In genomic region chr11:99985291-99986092, GRCm38 (mm10) we compare ENCODE assay signal across 10 mouse cellular contexts. TPM values are rescaled to one million over a fixed set of nuclear protein-coding genes. Genes with fewer than 3 reads are reported as not detected.
DNase-seq lines count a peak whose midpoint lies in the region; ATAC-seq lines count a peak whose summit lies in the region.
"Had no signal": no experiment of that assay in that cellular context is flagged by ENCODE, and none has a peak within 500 bp of the region (broad histone marks: within the 10 kb centered on the region; RNA-seq: fewer than 3 reads in every experiment).

No protein-coding gene starts in this region.

- DNase-seq in forebrain, embryonic 11.5 days (ENCODE audit: low spot score) = no peak
- DNase-seq in adrenal gland, postnatal 14 days = peak; percentile 31
- peak; percentile 16 to 58 for DNase-seq in frontal cortex, postnatal 14 days (ENCODE audit: low spot score in 2 of 2)
- peak; percentile 33 to 69 for DNase-seq in left cerebral cortex, postnatal 25 days (ENCODE audit: low spot score in 2 of 2)
- no peak for DNase-seq in ovary, postnatal 14 days (ENCODE audit: low spot score)
- DNase-seq in thymus, postnatal 25 days = no peak
- DNase-seq in thymus, postnatal 0 days (ENCODE audit: low spot score) = no peak

- intact Hi-C loops in left cerebral cortex, postnatal 25 days (cut with DNase I) = no loop called here

- H3K4me3 ChIP-seq in forebrain, embryonic 15.5 days = no peak overlapping the region
- no peak overlapping the region for H3K4me3 ChIP-seq in forebrain, embryonic 11.5 days (ENCODE audit: low read depth, low read length)

- peaks cover 13% of the 10 kb centered on the region for H3K4me1 ChIP-seq in forebrain, embryonic 15.5 days
- H3K4me1 ChIP-seq in forebrain, embryonic 11.5 days (replicated peaks; ENCODE audit: control insufficient read depth, insufficient read depth, low read length) = no peaks in the 10 kb centered on the region

- no peaks in the 10 kb centered on the region; the same call in 1 of the 2 replicates for H3K27me3 ChIP-seq in forebrain, embryonic 15.5 days
- no peaks in the 10 kb centered on the region for H3K27me3 ChIP-seq in forebrain, embryonic 11.5 days (ENCODE audit: control insufficient read depth, insufficient read depth, low read length)

- no peaks in the 10 kb centered on the region for H3K9me3 ChIP-seq in forebrain, embryonic 15.5 days
- H3K9me3 ChIP-seq in forebrain, embryonic 11.5 days (ENCODE audit: control insufficient read depth, low read length) = no peaks in the 10 kb centered on the region

- H3K4me2 ChIP-seq in forebrain, embryonic 15.5 days (replicated peaks) = peak overlapping the region; percentile 10; the same call in 1 of the 2 replicates
- H3K4me2 ChIP-seq in forebrain, embryonic 11.5 days (ENCODE audit: low read depth, low read length, severe bottlenecking) = no peak overlapping the region

- H3K9ac ChIP-seq in forebrain, embryonic 15.5 days (replicated peaks) = no peak overlapping the region
- H3K9ac ChIP-seq in forebrain, embryonic 11.5 days (ENCODE audit: low read length) = no peak overlapping the region

- peak overlapping the region; percentile 72 for H3K27ac ChIP-seq in forebrain, embryonic 15.5 days (replicated peaks)
- no peak overlapping the region for H3K27ac ChIP-seq in forebrain, embryonic 11.5 days (ENCODE audit: low read depth, low read length)

- peak; percentile 91 for ATAC-seq in forebrain, embryonic 15.5 days (replicated peaks)
- no peak for ATAC-seq in forebrain, embryonic 11.5 days (replicated peaks; ENCODE audit: low FRiP score)

- no peaks in the 10 kb centered on the region for H3K36me3 ChIP-seq in forebrain, embryonic 15.5 days
- H3K36me3 ChIP-seq in forebrain, embryonic 11.5 days (ENCODE audit: control insufficient read depth, insufficient read depth, low read length) = no peaks in the 10 kb centered on the region

- WGBS in forebrain, embryonic 15.5 days = 73% methylated on average over 20 of the region's 20 CpGs
- WGBS in forebrain, embryonic 11.5 days = 87% methylated on average over 20 of the region's 20 CpGs

RNA-seq across cellular contexts. Expression of gene Krtap16-1, which starts 0.9 kb away (rescaled TPM):
- polyA plus RNA-seq in forebrain, embryonic 15.5 days (2015; fragmentation: Nextera tagmentation; extraction: Ambion mirVana) = not detected in 2 replicates
- polyA plus RNA-seq in forebrain, embryonic 11.5 days (2014; fragmentation: Nextera tagmentation; extraction: Ambion mirVana) = not detected in 2 replicates
- total RNA-seq in adrenal gland, postnatal 14 days (2021) = not detected in 2 replicates
- not detected for total RNA-seq in left cerebral cortex, postnatal 25 days (2021)
- not detected in 2 replicates for polyA plus RNA-seq in thymus, postnatal 0 days (2015; fragmentation: Nextera tagmentation; extraction: Ambion mirVana)
- polyA plus RNA-seq: embryonic facial prominence, embryonic 11.5 days; intestine, embryonic 14.5 days had no signal

RNA-seq across cellular contexts. Expression of gene Krtap29-1, which starts 6.6 kb away (rescaled TPM):
- polyA plus RNA-seq in forebrain, embryonic 15.5 days (2015; fragmentation: Nextera tagmentation; extraction: Ambion mirVana) = not detected in 2 replicates
- not detected in 2 replicates for polyA plus RNA-seq in forebrain, embryonic 11.5 days (2014; fragmentation: Nextera tagmentation; extraction: Ambion mirVana)
- not detected in 2 replicates for total RNA-seq in adrenal gland, postnatal 14 days (2021)
- total RNA-seq in left cerebral cortex, postnatal 25 days (2021) = not detected
- not detected in 2 replicates for polyA plus RNA-seq in thymus, postnatal 0 days (2015; fragmentation: Nextera tagmentation; extraction: Ambion mirVana)
- polyA plus RNA-seq: embryonic facial prominence, embryonic 11.5 days; intestine, embryonic 14.5 days had no signal

RNA-seq across cellular contexts. Expression of gene Krtap17-1, which starts 8.3 kb away (rescaled TPM):
- polyA plus RNA-seq in forebrain, embryonic 15.5 days (2015; fragmentation: Nextera tagmentation; extraction: Ambion mirVana) = not detected in 2 replicates
- not detected in 2 replicates for polyA plus RNA-seq in forebrain, embryonic 11.5 days (2014; fragmentation: Nextera tagmentation; extraction: Ambion mirVana)
- not detected in 2 replicates for total RNA-seq in adrenal gland, postnatal 14 days (2021)
- total RNA-seq in left cerebral cortex, postnatal 25 days (2021) = not detected
- polyA plus RNA-seq in thymus, postnatal 0 days (2015; fragmentation: Nextera tagmentation; extraction: Ambion mirVana) = 0.23 TPM in 1 of 2 replicates, not detected in the other
- polyA plus RNA-seq: embryonic facial prominence, embryonic 11.5 days; intestine, embryonic 14.5 days had no signal

RNA-seq across cellular contexts. Expression of gene Krt33a, which starts 30.5 kb away (rescaled TPM):
- not detected in 2 replicates for polyA plus RNA-seq in forebrain, embryonic 15.5 days (2015; fragmentation: Nextera tagmentation; extraction: Ambion mirVana)
- polyA plus RNA-seq in forebrain, embryonic 11.5 days (2014; fragmentation: Nextera tagmentation; extraction: Ambion mirVana) = not detected in 2 replicates
- not detected in 2 replicates for total RNA-seq in adrenal gland, postnatal 14 days (2021)
- total RNA-seq in left cerebral cortex, postnatal 25 days (2021) = not detected
- 0.10 and 0.29 TPM in 2 replicates for polyA plus RNA-seq in thymus, postnatal 0 days (2015; fragmentation: Nextera tagmentation; extraction: Ambion mirVana)
- polyA plus RNA-seq: embryonic facial prominence, embryonic 11.5 days; intestine, embryonic 14.5 days had no signal

RNA-seq across cellular contexts. Expression of gene Krtap9-5, which starts 37.2 kb away (rescaled TPM):
- polyA plus RNA-seq in forebrain, embryonic 15.5 days (2015; fragmentation: Nextera tagmentation; extraction: Ambion mirVana) = not detected in 2 replicates
- not detected in 2 replicates for polyA plus RNA-seq in forebrain, embryonic 11.5 days (2014; fragmentation: Nextera tagmentation; extraction: Ambion mirVana)
- not detected in 2 replicates for total RNA-seq in adrenal gland, postnatal 14 days (2021)
- not detected for total RNA-seq in left cerebral cortex, postnatal 25 days (2021)
- polyA plus RNA-seq in thymus, postnatal 0 days (2015; fragmentation: Nextera tagmentation; extraction: Ambion mirVana) = not detected in 2 replicates
- polyA plus RNA-seq: embryonic facial prominence, embryonic 11.5 days; intestine, embryonic 14.5 days had no signal

Comparison
In these comparisons a context has a peak if more than half of its experiments do, and no peak if none do; other contexts are left out.
1. DNase-seq: peak in adrenal gland, postnatal 14 days (single experiment), frontal cortex, postnatal 14 days (2 of 2) and left cerebral cortex, postnatal 25 days (2 of 2); none in forebrain, embryonic 11.5 days (single experiment), ovary, postnatal 14 days (single experiment), thymus, postnatal 25 days (single experiment) and thymus, postnatal 0 days (single experiment).